Mouse (Mus musculus) neural tube, embryonic 11.5 days (tissue): Measurements from ENCODE around the gene Sap30bp. TPM values are rescaled to one million over a fixed set of nuclear protein-coding genes. Genes with fewer than 3 reads are reported as not detected.

Experiments used
- ATAC-seq: fragments of 200-750 bp; cut with Nextera tagmentation; 2 replicates; pipeline ENCODE4 v1.8.0; 2017; ENCODE audit warnings: moderate number of reproducible peaks, mild to moderate bottlenecking, moderate TSS enrichment, moderate library complexity; ENCODE audit not compliant: insufficient read depth, low FRiP score, low TSS enrichment
- DNase-seq: peaks from one replicate; pipeline ENCODE4 v3.0.0-alpha.2; 2015; ENCODE audit warnings: low spot score
- H3K27ac ChIP-seq: fragments of 300-500 bp; sonication (generic); 2 replicates; pipeline ENCODE4 v1.5.1; 2014; ENCODE audit warnings: low read depth, mild to moderate bottlenecking, low read length
- H3K27me3 ChIP-seq: fragments of 300-500 bp; sonication (generic); 2 replicates; pipeline ENCODE4 v1.6.1; 2014; ENCODE audit warnings: mild to moderate bottlenecking, low read length, mixed read lengths; ENCODE audit not compliant: control insufficient read depth, insufficient read depth
- H3K36me3 ChIP-seq: fragments of 300-500 bp; sonication (generic); 2 replicates; pipeline ENCODE4 v1.6.1; 2014; ENCODE audit warnings: mild to moderate bottlenecking, low read length, moderate library complexity, mixed read lengths; ENCODE audit not compliant: control insufficient read depth, insufficient read depth
- H3K4me1 ChIP-seq: fragments of 300-500 bp; sonication (generic); 2 replicates; pipeline ENCODE4 v1.6.1; 2014; ENCODE audit warnings: low read length, mixed read lengths; ENCODE audit not compliant: control insufficient read depth, insufficient read depth
- H3K4me2 ChIP-seq: fragments of 300-500 bp; sonication (generic); 2 replicates; pipeline ENCODE4 v1.6.1; 2014; ENCODE audit warnings: low read depth, mild to moderate bottlenecking, moderate library complexity
- H3K4me3 ChIP-seq: fragments of 300-500 bp; sonication (generic); 2 replicates; pipeline ENCODE4 v1.5.1; 2014; ENCODE audit warnings: low read depth, low read length
- H3K9ac ChIP-seq: fragments of 300-500 bp; sonication (generic); 2 replicates; pipeline ENCODE4 v1.6.1; 2014; ENCODE audit warnings: mild to moderate bottlenecking, low read length
- H3K9me3 ChIP-seq: fragments of 300-500 bp; sonication (generic); 2 replicates; pipeline ENCODE4 v1.6.1; 2016; ENCODE audit warnings: low read length; ENCODE audit not compliant: control insufficient read depth
- WGBS: fragments of 180-500 bp; shearing (Covaris S2); extraction: QIAGEN DNeasy Blood & Tissue Kit; methylation state at CpG from one replicate; pipeline ENCODE4 v1.1.7; 2014; 5-methylcytosine and 5-hydroxymethylcytosine counted together
- polyA plus RNA-seq: library from polyadenylated mRNA; unstranded; fragments of >200 nt; fragmentation: Nextera tagmentation; extraction: Ambion mirVana; gene quantifications from 2 replicates; pipeline ENCODE4 v1.2.1, GENCODE M21; 2014

The Sap30bp gene
- polyA plus RNA-seq, 1 experiment from 2014 or later: 51.8 TPM

- H3K4me1 ChIP-seq: peaks cover 14% of the 10 kb centered on the region
- peaks cover 2% of the 10 kb centered on the region; the same call in 1 of the 2 replicates for H3K36me3 ChIP-seq
- H3K9ac ChIP-seq: no peak overlapping the region
- no peak overlapping the region for H3K4me2 ChIP-seq
- DNase-seq: no peak
- no peak overlapping the region for H3K27ac ChIP-seq
- H3K27me3 ChIP-seq: no peaks in the 10 kb centered on the region
- ATAC-seq: no peak
- no peak overlapping the region for H3K4me3 ChIP-seq
- WGBS: 95% methylated on average over 11 of the region's 11 CpGs
- H3K9me3 ChIP-seq: no peaks in the 10 kb centered on the region
These were observed 75.3 kb downstream of the Sap30bp start for GRCm38 (mm10) chr11:116008411-116008810.

GRCm38 (mm10) chr11:116008832-116009375, 75.8 kb downstream of the Sap30bp start:
- Histone ChIP-seq H3K4me2 (no peak overlapping the region), H3K27ac (no peak overlapping the region), H3K4me1 (peaks cover 14% of the 10 kb centered on the region), H3K27me3 (no peaks in the 10 kb centered on the region), H3K9me3 (no peaks in the 10 kb centered on the region), H3K36me3 (peaks cover 2% of the 10 kb centered on the region; the same call in 1 of the 2 replicates), H3K4me3 (no peak overlapping the region), H3K9ac (no peak overlapping the region)
- no peak for DNase-seq
- no peak for ATAC-seq
- WGBS: 90% methylated on average over 13 of the region's 13 CpGs

- 97% methylated on average over 11 of the region's 11 CpGs for WGBS
These were observed 76.6 kb downstream of the Sap30bp start for GRCm38 (mm10) chr11:116009661-116010060.

GRCm38 (mm10) chr11:116010146-116010545, 77.1 kb downstream of the Sap30bp start:
- 90% methylated on average over 8 of the region's 8 CpGs for WGBS
- DNase-seq (no peak), ATAC-seq (no peak)
- H3K27me3 ChIP-seq: no peaks in the 10 kb centered on the region
- peaks cover 13% of the 10 kb centered on the region for H3K4me1 ChIP-seq
- no peak overlapping the region for H3K4me3 ChIP-seq
- H3K9me3 ChIP-seq: no peaks in the 10 kb centered on the region
- H3K9ac ChIP-seq: no peak overlapping the region
- H3K36me3 ChIP-seq: peaks cover 2% of the 10 kb centered on the region; the same call in 1 of the 2 replicates
- no peak overlapping the region for H3K4me2 ChIP-seq
- H3K27ac ChIP-seq: no peak overlapping the region

More at GRCm38 (mm10) chr11:116009661-116010060, 76.6 kb downstream of the Sap30bp start:
- H3K36me3 ChIP-seq: peaks cover 2% of the 10 kb centered on the region; the same call in 1 of the 2 replicates
- H3K9me3 ChIP-seq: no peaks in the 10 kb centered on the region
- DNase-seq (no peak), ATAC-seq (no peak)
- H3K9ac ChIP-seq: no peak overlapping the region
- H3K27me3 ChIP-seq: no peaks in the 10 kb centered on the region
- H3K4me1 ChIP-seq: peaks cover 14% of the 10 kb centered on the region
- H3K4me2 ChIP-seq: no peak overlapping the region
- no peak overlapping the region for H3K27ac ChIP-seq
- H3K4me3 ChIP-seq: no peak overlapping the region

DNA sequence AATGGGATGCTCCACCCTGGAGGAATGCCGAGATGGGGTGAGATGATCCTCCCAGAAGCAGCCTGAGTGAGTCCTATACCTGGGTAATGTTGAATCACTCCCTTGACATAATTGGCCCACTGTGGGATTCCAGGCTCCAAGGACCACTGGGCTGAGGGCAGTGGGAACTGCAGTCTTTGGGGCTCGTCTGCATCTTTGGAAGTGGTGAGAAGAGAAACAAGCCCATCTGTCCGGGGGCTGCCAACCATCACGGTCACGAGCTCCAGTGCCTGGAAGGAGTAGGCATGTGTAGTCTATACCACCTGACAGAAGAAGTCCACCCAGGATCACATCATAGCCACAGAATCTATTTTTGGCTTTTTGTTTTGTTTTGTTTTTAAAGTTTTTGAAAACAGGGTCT, 77.9 kb downstream of the Sap30bp start:
- H3K4me1 ChIP-seq: peaks cover 9% of the 10 kb centered on the region
- no peak overlapping the region for H3K4me3 ChIP-seq
- peaks cover 2% of the 10 kb centered on the region; the same call in 1 of the 2 replicates for H3K36me3 ChIP-seq
- no peak overlapping the region for H3K4me2 ChIP-seq
- 87% methylated on average over 5 of the region's 5 CpGs for WGBS
- DNase-seq (no peak), ATAC-seq (no peak)
- H3K9me3 ChIP-seq: no peaks in the 10 kb centered on the region
- H3K9ac ChIP-seq: no peak overlapping the region
- no peaks in the 10 kb centered on the region for H3K27me3 ChIP-seq
- H3K27ac ChIP-seq: no peak overlapping the region

DNA sequence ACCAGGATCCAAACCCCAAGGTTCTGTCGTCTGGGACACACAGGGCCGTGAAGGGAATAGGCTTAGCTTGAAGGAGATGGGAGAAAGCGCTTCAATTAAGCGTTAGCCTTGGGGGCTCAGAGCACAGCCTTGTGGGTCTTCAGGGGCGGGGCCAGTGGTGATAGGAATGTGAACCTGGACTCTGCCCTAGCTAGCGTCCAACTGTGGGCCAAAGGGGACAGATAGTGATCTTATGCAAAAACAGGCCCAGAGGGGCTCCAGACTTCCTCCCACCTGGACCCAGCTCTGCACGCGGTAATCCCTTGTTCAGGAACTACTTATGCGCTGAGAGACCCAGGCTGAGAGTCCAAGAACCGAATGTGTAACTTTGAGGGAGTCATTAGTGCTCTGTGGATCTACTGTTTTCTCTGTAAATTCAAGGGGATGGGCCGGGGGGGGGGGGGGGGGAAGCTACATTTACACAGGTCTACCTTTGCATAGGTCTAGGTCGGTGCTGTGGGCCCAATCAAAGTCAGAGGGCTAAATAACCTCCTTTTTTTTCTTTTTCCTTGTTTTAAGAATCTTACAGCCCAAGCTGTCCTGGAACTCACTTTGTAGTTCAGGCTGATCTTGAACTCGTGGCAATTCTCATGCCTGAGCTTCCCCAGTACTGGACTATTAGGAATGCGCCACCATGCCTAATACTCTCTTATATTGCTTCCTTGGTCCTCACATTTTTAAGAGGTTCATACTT, 78.6 kb downstream of the Sap30bp start:
- H3K4me1 ChIP-seq: peaks cover 9% of the 10 kb centered on the region
- DNase-seq (no peak), ATAC-seq (no peak; the same call in 1 of the 2 replicates)
- no peaks in the 10 kb centered on the region for H3K9me3 ChIP-seq
- H3K4me2 ChIP-seq: peak overlapping the region; percentile 87
- H3K36me3 ChIP-seq: peaks cover 2% of the 10 kb centered on the region; the same call in 1 of the 2 replicates
- H3K9ac ChIP-seq: peak overlapping the region; percentile 80
- no peak overlapping the region for H3K27ac ChIP-seq
- WGBS: 30% methylated on average over 14 of the region's 14 CpGs
- no peaks in the 10 kb centered on the region for H3K27me3 ChIP-seq
- peak overlapping the region; percentile 64 for H3K4me3 ChIP-seq

GRCm38 (mm10) chr11:116012262-116012947, 79.3 kb downstream of the Sap30bp start, which contains the start of gene Galk1:
Gene Galk1 (minus strand): TSS chr11:116012719.
- Histone ChIP-seq H3K9me3 (no peaks in the 10 kb centered on the region), H3K27ac (peak within 1 kb of the TSS; percentile 78), H3K4me2 (peak within 1 kb of the TSS; percentile 87), H3K4me1 (peaks cover 9% of the 10 kb centered on the region), H3K27me3 (no peaks in the 10 kb centered on the region), H3K36me3 (peaks cover 2% of the 10 kb centered on the region; the same call in 1 of the 2 replicates), H3K9ac (peak within 1 kb of the TSS; percentile 80), H3K4me3 (peak within 1 kb of the TSS; percentile 64)
- WGBS: under 1% methylated on average over 55 of the region's 55 CpGs
- ATAC-seq (peak; percentile 76), DNase-seq (peak; percentile 94)

DNA sequence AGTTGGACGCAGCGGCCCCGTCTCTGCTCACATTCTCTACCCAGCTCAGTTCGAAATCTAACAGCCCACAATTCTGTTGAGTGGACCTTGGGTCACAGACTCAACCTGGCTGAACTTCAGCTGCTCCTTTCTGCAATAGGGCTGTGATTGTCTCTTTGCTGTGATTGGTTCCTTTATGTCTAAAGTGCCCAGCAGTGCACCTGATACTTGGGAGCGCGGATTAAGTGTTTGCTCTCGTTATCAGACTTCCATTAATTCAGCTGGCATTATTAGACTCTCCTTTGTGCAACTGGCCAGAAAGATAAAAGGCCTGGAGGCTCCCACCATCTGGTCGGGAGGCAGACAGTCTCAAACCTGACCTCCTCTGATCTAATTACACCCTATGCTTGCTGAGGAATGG, 81.7 kb downstream of the Sap30bp start:
- WGBS: 69% methylated on average over 8 of the region's 8 CpGs
- peaks cover 9% of the 10 kb centered on the region for H3K4me1 ChIP-seq
- no peaks in the 10 kb centered on the region for H3K36me3 ChIP-seq
- ATAC-seq: no peak
- DNase-seq: no peak
- no peak overlapping the region for H3K9ac ChIP-seq
- H3K9me3 ChIP-seq: no peaks in the 10 kb centered on the region
- no peaks in the 10 kb centered on the region for H3K27me3 ChIP-seq
- no peak overlapping the region for H3K27ac ChIP-seq
- no peak overlapping the region for H3K4me3 ChIP-seq
- no peak overlapping the region for H3K4me2 ChIP-seq
